ENCODE assay signal across 1 mouse cellular context in the genomic region with DNA sequence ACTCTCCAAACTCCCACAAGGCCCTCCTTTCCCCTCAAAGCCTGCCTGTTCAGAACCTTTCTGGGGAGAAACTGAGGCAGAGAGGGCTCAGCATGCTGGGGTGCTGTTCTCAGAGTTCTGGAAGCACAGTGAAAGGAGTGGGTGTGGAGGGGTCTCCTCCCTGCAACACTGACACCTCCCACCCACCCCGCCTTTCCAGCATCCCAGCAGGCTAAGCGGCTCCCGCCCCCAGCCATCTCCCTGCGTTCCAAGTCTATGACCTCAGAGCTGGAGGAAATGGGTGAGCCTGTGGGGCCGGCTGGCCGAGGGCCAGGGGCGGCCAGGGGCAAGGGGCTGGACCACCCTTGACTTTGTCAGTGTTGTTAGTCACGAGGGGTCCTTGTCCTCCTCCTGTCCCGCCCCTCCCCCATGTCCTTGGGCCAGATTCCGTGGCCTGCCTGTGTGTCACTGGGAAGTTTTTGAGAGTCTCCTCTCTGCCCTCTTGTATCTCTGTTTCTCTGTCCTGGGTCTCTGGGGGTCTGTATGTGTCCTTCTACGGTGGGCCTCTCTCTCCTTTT.
TF ChIP-seq lines count a peak whose summit lies in the region.

No protein-coding gene starts in this region.

TF ChIP-seq in MEL, 35 proteins besides CTCF, POLR2A, EP300 and RAD21:
- TF ChIP-seq NRF1 (IDR thresholded peaks at IDR 0.05; ENCODE audit: insufficient read depth, low read depth, low read length, poor library complexity, severe bottlenecking) (no peak), HCFC1 (IDR thresholded peaks at IDR 0.05; ENCODE audit: low read depth, low read length) (no peak), CHD1 (IDR thresholded peaks at IDR 0.05; ENCODE audit: low read depth, low read length) (no peak), TAL1 (IDR thresholded peaks at IDR 0.05; ENCODE audit: low read length) (no peak), MYC (IDR thresholded peaks at IDR 0.05; ENCODE audit: low read depth, low read length) (no peak), MXI1 (IDR thresholded peaks at IDR 0.05; ENCODE audit: low read depth, low read length) (no peak), MEF2A (IDR thresholded peaks at IDR 0.05; ENCODE audit: extremely low read depth, insufficient replicate concordance, low read depth, low read length, poor library complexity, severe bottlenecking) (no peak)
